Mouse (Mus musculus): ENCODE data around the gene Ctf2. TPM values are rescaled to one million over a fixed set of nuclear protein-coding genes. Genes with fewer than 3 reads are reported as not detected.

Ctf2 gene
- polyA plus RNA-seq (2012; rRNA removed; ENCODE audit: low replicate concordance) = not detected in 2 replicates

DNA sequence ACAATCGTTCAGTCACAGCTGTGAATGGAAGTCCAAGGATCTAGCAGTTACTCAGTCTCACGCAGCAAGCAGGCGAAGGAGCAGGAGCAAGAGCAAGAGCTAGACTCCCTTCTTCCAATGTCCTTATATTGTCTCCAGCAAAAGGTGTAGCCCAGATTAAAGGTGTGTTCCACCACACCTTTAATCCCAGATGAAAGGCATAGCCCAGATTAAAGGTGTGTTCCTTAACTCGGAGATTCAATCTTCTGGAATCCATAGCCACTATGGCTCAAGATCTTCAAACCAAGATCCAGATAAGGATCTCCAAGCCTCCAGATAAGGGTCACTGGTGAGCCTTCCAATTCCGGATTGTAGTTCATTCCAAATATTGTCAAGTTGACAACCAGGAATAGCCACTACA lies at the start of gene Ctf2:
Gene Ctf2 (minus strand): TSS at position 101 of the 400 bp plus-strand sequence.

DNA sequence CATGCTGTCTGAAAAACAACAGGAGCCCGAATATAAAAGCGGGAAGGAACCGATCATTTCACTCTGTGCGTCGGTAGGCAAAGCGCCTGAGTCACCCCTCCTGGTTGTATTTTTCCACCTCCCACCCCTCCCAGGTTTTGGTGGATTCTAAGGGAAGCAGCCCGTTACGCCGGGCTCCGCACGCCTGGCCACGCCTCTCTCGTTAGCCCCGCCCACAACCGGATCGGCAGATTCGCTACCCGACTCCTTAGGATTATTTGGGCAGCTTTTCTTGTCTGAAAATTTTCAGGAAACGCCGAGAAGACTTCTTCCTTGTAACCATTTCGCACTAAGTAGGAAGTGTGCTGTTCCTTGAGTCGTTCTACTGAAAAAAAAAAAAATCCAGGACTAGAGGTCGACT lies 44.5 kb upstream of the Ctf2 start, which contains the start of gene Setd1a:
Gene Setd1a (plus strand): TSS at position 245 of the 400 bp plus-strand sequence.

DNA sequence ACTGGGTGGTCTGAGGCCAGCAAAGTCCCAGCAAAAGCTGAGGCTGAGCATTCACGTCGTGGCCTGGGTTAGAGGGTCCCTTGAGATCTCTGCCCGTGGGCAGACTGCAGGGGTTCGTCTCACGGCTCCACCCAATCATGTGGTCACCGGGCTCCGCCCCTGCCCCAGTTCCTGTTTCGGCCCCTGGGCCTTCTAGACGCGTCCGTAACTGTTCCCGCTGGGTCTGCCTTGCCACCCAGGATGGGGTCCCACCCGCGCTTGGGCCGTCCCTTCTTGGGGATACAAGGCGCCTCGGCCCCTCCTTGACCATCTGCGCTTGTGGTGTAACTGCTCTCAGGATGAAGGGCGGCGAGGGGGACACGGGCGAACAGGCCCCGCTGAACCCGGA lies 37.7 kb upstream of the Ctf2 start, which contains the start of gene Orai3:
Gene Orai3 (plus strand): TSS at position 165 of the 388 bp plus-strand sequence.

DNA sequence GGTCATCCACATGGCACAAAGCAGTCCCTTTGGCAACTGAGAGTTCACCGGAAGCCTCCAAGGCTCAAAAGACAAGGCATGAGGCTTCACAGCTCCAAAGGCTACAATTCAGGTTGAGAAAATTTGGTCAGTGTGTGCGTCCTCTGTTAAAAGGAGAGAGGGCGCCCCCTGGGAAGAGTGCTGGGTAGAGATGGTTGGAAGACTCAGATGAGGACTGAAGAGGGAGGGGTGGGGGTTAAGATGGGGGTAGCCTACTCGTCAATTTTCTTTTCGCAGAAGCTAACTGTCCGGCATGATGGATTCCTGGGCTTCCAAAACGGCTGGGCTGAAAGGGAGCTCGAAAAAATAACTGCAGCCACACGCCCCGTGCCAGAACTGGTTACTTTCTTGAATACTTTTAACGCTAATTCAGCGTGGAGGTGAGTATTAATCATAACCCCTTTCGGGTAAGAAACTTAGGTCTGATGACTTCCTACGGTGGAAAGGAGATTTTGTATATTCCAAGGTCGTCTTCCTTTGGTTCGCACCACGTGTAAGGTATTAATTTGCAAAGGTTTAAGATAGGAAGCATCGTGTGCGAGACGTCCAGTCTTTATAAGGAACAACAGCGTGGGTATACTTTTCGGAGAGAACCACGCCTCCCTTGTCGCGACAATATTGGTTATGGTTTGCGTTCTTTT lies 12.5 kb upstream of the Ctf2 start, which contains the start of gene Fbxl19:
Gene Fbxl19 (plus strand): TSS at position 178 of the 680 bp plus-strand sequence.

DNA sequence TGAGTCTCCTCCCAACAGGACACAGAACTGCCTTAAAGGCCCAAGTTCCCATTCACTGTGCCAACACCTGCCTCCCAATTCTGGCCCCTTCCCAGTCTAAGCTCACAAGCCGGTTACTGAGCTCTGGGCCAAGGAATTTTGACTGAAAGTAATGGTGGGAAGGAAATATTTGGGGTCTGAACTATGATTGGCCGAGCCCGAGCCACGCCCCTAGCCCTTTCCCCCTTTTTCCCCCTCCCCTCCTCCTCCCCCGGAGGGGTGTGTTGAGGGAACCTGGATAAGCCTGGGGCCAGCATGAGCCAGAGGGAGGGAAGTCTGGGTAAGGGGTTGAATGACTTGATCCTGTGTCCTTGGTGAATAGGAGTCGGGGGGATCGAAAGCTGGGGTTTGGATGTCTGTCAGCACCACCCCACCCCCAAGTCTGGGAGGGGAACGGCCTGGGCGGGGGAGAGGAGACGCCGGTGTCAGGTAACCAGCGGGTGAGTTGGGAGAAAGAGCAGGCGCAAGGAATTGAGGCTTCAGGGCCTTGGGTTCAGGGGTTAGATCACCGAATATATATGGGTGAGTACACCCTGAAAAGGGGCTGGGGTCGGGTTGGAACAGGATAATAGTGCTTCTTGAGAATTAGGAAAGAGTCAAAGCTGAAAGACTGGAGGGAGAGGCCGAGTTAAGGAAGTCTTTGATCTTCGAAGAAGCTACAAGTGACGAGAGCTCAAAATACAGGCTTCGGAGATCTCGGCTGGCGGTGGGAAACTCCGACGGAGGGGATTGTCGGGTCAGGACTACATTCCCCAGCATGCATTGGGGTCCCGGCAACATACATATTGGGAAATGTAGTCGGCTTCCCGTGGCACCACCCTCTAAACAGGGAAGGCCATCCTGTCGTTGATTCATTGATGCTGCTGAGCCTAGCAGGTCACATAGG lies 19.2 kb downstream of the Ctf2 start, which contains the start of gene Ctf1:
Gene Ctf1 (plus strand): TSS at position 276 of the 925 bp plus-strand sequence.

DNA sequence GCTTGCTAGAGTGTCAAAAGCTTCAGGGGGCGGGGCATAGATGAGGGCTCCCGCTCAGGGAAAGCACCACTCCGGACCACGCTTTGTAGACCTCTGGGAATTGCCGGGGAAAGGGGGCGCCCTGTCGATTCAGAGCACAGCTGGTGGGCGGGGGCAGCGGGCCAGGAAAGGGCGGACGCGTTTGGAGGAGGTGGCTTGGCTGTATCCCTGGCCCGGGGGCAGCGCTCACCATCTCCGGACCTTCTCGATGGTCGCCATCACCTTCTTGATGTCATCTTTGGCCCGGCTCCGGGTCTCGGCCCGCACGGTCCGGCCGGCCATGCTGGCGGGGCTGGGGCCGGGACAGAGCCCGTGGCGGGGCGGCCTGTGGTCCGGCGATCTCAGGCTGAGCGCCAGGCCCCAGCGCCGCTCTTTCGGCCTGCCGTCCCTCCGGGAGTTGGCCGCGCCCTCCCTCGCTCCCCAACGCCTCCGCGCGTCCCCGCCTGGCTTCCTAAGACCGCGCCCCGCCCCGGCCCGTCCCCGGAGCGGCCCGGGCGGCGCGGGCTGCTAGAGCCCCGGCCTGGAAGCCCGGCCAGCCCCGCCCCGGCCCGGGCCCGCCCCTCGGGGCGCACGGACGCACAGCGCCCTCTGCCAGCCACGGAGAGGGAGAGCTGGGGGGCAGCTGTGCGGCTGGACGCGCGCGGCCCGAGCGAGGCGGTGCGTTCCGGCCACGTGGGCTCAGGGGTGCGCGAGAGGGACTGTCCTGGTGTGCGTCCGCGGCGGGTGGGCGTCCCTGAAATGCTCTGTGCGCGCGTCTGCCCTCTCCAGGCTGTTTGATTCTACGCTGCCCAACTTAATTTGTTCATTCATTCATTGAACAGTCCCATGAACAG lies 23.5 kb downstream of the Ctf2 start, which contains the start of gene Bcl7c:
Gene Bcl7c (minus strand): TSS at position 727 of the 872 bp plus-strand sequence.

Other genes with a start within 250 kb of the Ctf2 start
- gene Srcap, start 220.2 kb downstream of the Ctf2 start, polyA plus RNA-seq (2012; rRNA removed; ENCODE audit: low replicate concordance) = 17.5 and 20.0 TPM in 2 replicates
- gene Gm42715, start 212.6 kb downstream of the Ctf2 start, polyA plus RNA-seq (2012; rRNA removed; ENCODE audit: low replicate concordance) = 5.6 and 10.2 TPM in 2 replicates
- gene Tmem265, start 170.8 kb downstream of the Ctf2 start, polyA plus RNA-seq (2012; rRNA removed; ENCODE audit: low replicate concordance) = 1.2 and 3.0 TPM in 2 replicates
- 28.3 and 32.0 TPM in 2 replicates for gene Phkg2, start 158.8 kb downstream of the Ctf2 start, polyA plus RNA-seq (2012; rRNA removed; ENCODE audit: low replicate concordance)
- gene Ccdc189, start 143.6 kb downstream of the Ctf2 start, polyA plus RNA-seq (2012; rRNA removed; ENCODE audit: low replicate concordance) = 0.97 and 1.6 TPM in 2 replicates
- 15.9 and 16.2 TPM in 2 replicates for gene Rnf40, start 143.4 kb downstream of the Ctf2 start, polyA plus RNA-seq (2012; rRNA removed; ENCODE audit: low replicate concordance)
- 3.0 and 7.2 TPM in 2 replicates for gene Zfp629, start 116.4 kb downstream of the Ctf2 start, polyA plus RNA-seq (2012; rRNA removed; ENCODE audit: low replicate concordance)
- gene Bcl7c, start 23.2 kb downstream of the Ctf2 start, polyA plus RNA-seq (2012; rRNA removed; ENCODE audit: low replicate concordance) = 30.7 and 46.2 TPM in 2 replicates
- gene Ctf1, start 19.4 kb downstream of the Ctf2 start, polyA plus RNA-seq (2012; rRNA removed; ENCODE audit: low replicate concordance) = 18.0 and 22.0 TPM in 2 replicates
- gene Fbxl19, start 12.4 kb upstream of the Ctf2 start, polyA plus RNA-seq (2012; rRNA removed; ENCODE audit: low replicate concordance) = 51.0 and 74.6 TPM in 2 replicates
- 23.5 and 26.0 TPM in 2 replicates for gene Orai3, start 37.6 kb upstream of the Ctf2 start, polyA plus RNA-seq (2012; rRNA removed; ENCODE audit: low replicate concordance)
- 6.8 and 8.0 TPM in 2 replicates for gene Setd1a, start 44.5 kb upstream of the Ctf2 start, polyA plus RNA-seq (2012; rRNA removed; ENCODE audit: low replicate concordance)
- gene Gm49388, start 53.4 kb upstream of the Ctf2 start, polyA plus RNA-seq (2012; rRNA removed; ENCODE audit: low replicate concordance) = not detected in 2 replicates
- 39.8 and 42.6 TPM in 2 replicates for gene Hsd3b7, start 68.4 kb upstream of the Ctf2 start, polyA plus RNA-seq (2012; rRNA removed; ENCODE audit: low replicate concordance)
- 40.2 and 59.7 TPM in 2 replicates for gene Stx4a, start 92.1 kb upstream of the Ctf2 start, polyA plus RNA-seq (2012; rRNA removed; ENCODE audit: low replicate concordance)
- gene Stx1b, start 92.4 kb upstream of the Ctf2 start, polyA plus RNA-seq (2012; rRNA removed; ENCODE audit: low replicate concordance) = 2.0 and 3.3 TPM in 2 replicates
- 9.2 and 11.9 TPM in 2 replicates for gene Zfp646, start 144.1 kb upstream of the Ctf2 start, polyA plus RNA-seq (2012; rRNA removed; ENCODE audit: low replicate concordance)
- 5.1 and 6.8 TPM in 2 replicates for gene Zfp668, start 144.7 kb upstream of the Ctf2 start, polyA plus RNA-seq (2012; rRNA removed; ENCODE audit: low replicate concordance)
- 1.5 and 1.8 TPM in 2 replicates for gene Prss53, start 158.8 kb upstream of the Ctf2 start, polyA plus RNA-seq (2012; rRNA removed; ENCODE audit: low replicate concordance)
- 0.49 TPM in 1 of 2 replicates, not detected in the other for gene Gm21974, start 163.3 kb upstream of the Ctf2 start, polyA plus RNA-seq (2012; rRNA removed; ENCODE audit: low replicate concordance)
- gene Vkorc1, start 163.5 kb upstream of the Ctf2 start, polyA plus RNA-seq (2012; rRNA removed; ENCODE audit: low replicate concordance) = 81.2 and 108 TPM in 2 replicates
- 81.7 and 85.2 TPM in 2 replicates for gene Bckdk, start 171.9 kb upstream of the Ctf2 start, polyA plus RNA-seq (2012; rRNA removed; ENCODE audit: low replicate concordance)
- gene Kat8, start 180.3 kb upstream of the Ctf2 start, polyA plus RNA-seq (2012; rRNA removed; ENCODE audit: low replicate concordance) = 6.3 and 8.2 TPM in 2 replicates
- gene Prss8, start 197.9 kb upstream of the Ctf2 start, polyA plus RNA-seq (2012; rRNA removed; ENCODE audit: low replicate concordance) = 33.6 and 89.6 TPM in 2 replicates
- 4.5 and 5.9 TPM in 2 replicates for gene Prss36, start 214.6 kb upstream of the Ctf2 start, polyA plus RNA-seq (2012; rRNA removed; ENCODE audit: low replicate concordance)
- gene Fus, start 235.3 kb upstream of the Ctf2 start, polyA plus RNA-seq (2012; rRNA removed; ENCODE audit: low replicate concordance) = 92.7 and 112 TPM in 2 replicates

Measured in duodenum, adult 2 months (tissue).